Mouse (Mus musculus): ENCODE measurements at regions not wholly inside any gene's neighbourhood (a gene's known extent, or its start where the extent isn't known, plus 50 kb on each side); places are given as distances from the start of the nearest gene placed in this dataset.
A peak's percentile ranks its signal among the peaks of the same experiment; 100 is the strongest.

GRCm38 (mm10) chr16:46331336-46331735 lies 167.0 kb downstream of the Nectin3 start:
- no peak for DNase-seq

GRCm38 (mm10) chr16:46299079-46299721 lies 144.3 kb upstream of the Gm4737 start:
- no peak for DNase-seq

- DNase-seq: no peak
Measured at GRCm38 (mm10) chr16:46297192-46297591, 142.3 kb upstream of the Gm4737 start.

GRCm38 (mm10) chr16:46296412-46296811 lies 141.5 kb upstream of the Gm4737 start:
- DNase-seq: no peak

- no peak for DNase-seq
Measured at GRCm38 (mm10) chr16:46293831-46294230, 139.0 kb upstream of the Gm4737 start.

GRCm38 (mm10) chr16:46291067-46291833 lies 136.4 kb upstream of the Gm4737 start:
- DNase-seq: no peak

- peak; percentile 25 for DNase-seq
Measured at GRCm38 (mm10) chr16:46290199-46290598, 135.3 kb upstream of the Gm4737 start.

- no peak for DNase-seq
Measured at GRCm38 (mm10) chr16:46267533-46267932, 112.7 kb upstream of the Gm4737 start.

- DNase-seq: no peak
Measured at GRCm38 (mm10) chr16:46251639-46252038, 96.8 kb upstream of the Gm4737 start.

GRCm38 (mm10) chr16:46250943-46251342 lies 96.1 kb upstream of the Gm4737 start:
- DNase-seq: no peak

- DNase-seq: no peak
Measured at GRCm38 (mm10) chr16:46245598-46245997, 90.7 kb upstream of the Gm4737 start.

GRCm38 (mm10) chr16:46228744-46229143 lies 73.9 kb upstream of the Gm4737 start:
- no peak for DNase-seq

GRCm38 (mm10) chr16:46223084-46223600 lies 68.3 kb upstream of the Gm4737 start:
- DNase-seq: no peak

GRCm38 (mm10) chr16:46212504-46212903 lies 57.6 kb upstream of the Gm4737 start:
- DNase-seq: no peak

- no peak for DNase-seq
Measured at GRCm38 (mm10) chr16:46211914-46212313, 57.0 kb upstream of the Gm4737 start.

GRCm38 (mm10) chr16:46205114-46205513 lies 50.2 kb upstream of the Gm4737 start:
- no peak for DNase-seq

Data from right cerebral cortex, postnatal 25 days (tissue).